Mouse (Mus musculus) liver, embryonic 13.5 days (tissue): ENCODE results near the gene Suox. TPM values are rescaled to one million over a fixed set of nuclear protein-coding genes. Genes with fewer than 3 reads are reported as not detected.
"Not testable (repeated sequence)": the region's sequence is repeated elsewhere in the genome, so short reads cannot be mapped to it uniquely, and the experiment has no call there.

Experiments
- ATAC-seq: fragments of 200-750 bp; cut with Nextera tagmentation; 2 replicates; pipeline ENCODE4 v1.8.0; 2017; ENCODE audit warnings: low read depth, mild to moderate bottlenecking, moderate number of reproducible peaks, moderate library complexity
- DNase-seq: peaks from one replicate; pipeline ENCODE4 v3.0.0; 2022
- H3K27ac ChIP-seq: fragments of 300-500 bp; sonication (generic); 2 replicates; pipeline ENCODE4 v1.5.1; 2015; ENCODE audit warnings: moderate library complexity, mild to moderate bottlenecking, inconsistent platforms
- H3K27me3 ChIP-seq: fragments of 300-500 bp; sonication (generic); 2 replicates; pipeline ENCODE4 v1.6.1; 2015; ENCODE audit warnings: mild to moderate bottlenecking, inconsistent platforms
- H3K36me3 ChIP-seq: fragments of 300-500 bp; sonication (generic); 2 replicates; pipeline ENCODE4 v1.6.1; 2015; ENCODE audit warnings: mild to moderate bottlenecking, inconsistent platforms
- H3K4me1 ChIP-seq: fragments of 300-500 bp; sonication (generic); replicated peaks from 2 replicates; pipeline ENCODE4 v1.6.1; 2015; ENCODE audit warnings: inconsistent platforms
- H3K4me2 ChIP-seq: fragments of 300-500 bp; sonication (generic); 2 replicates; pipeline ENCODE4 v1.6.1; 2015; ENCODE audit warnings: inconsistent platforms, mild to moderate bottlenecking, moderate library complexity
- H3K4me3 ChIP-seq: fragments of 300-500 bp; sonication (generic); replicated peaks from 2 replicates; pipeline ENCODE4 v1.5.1; 2015; ENCODE audit warnings: mild to moderate bottlenecking, inconsistent platforms
- H3K9ac ChIP-seq: fragments of 300-500 bp; sonication (generic); 2 replicates; pipeline ENCODE4 v1.6.1; 2015; ENCODE audit warnings: mild to moderate bottlenecking, inconsistent platforms
- H3K9me3 ChIP-seq: fragments of 300-500 bp; sonication (generic); replicated peaks from 2 replicates; pipeline ENCODE4 v1.6.1; 2016; ENCODE audit warnings: inconsistent platforms
- WGBS: fragments of 180-500 bp; shearing (Covaris S2); methylation state at CpG from one replicate; pipeline ENCODE4 v1.1.7; 2015; ENCODE audit not compliant: insufficient replicate concordance; 5-methylcytosine and 5-hydroxymethylcytosine counted together
- polyA plus RNA-seq: library from polyadenylated mRNA; unstranded; fragments of >200 nt; fragmentation: Nextera tagmentation; extraction: Ambion mirVana; gene quantifications from 2 replicates; pipeline ENCODE4 v1.2.1, GENCODE M21; 2015

Gene Suox
- polyA plus RNA-seq, 1 experiment from 2014 or later, result 10.7 TPM

DNA sequence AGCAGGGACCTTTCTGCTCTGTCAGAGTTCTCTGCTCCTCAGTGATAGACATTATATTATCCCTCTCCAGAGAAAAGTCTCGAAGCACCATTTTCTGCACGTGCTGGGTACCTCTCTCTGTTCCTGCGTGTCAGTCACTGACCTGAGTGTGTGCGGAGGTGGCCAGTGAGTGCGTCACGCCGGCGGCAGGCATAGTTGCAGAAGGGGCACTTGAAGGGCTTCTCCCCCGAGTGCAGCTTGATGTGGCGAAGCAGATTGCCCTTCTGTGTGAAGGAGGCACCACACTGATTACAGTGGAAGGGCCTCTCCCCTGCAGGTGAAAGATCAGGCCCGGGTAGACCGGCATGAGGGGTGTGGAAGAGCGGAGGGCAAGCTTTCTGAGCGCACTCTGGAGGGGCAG is 33.9 kb downstream of the Suox start:
- Histone ChIP-seq H3K4me3 (no peak overlapping the region), H3K36me3 (no peaks in the 10 kb centered on the region), H3K27ac (no peak overlapping the region), H3K4me1 (peaks cover 26% of the 10 kb centered on the region), H3K27me3 (peaks cover 76% of the 10 kb centered on the region), H3K9me3 (no peaks in the 10 kb centered on the region), H3K4me2 (no peak overlapping the region), H3K9ac (no peak overlapping the region)
- ATAC-seq (no peak), DNase-seq (no peak)
- WGBS, result 80% methylated on average over 14 of the region's 14 CpGs

DNA sequence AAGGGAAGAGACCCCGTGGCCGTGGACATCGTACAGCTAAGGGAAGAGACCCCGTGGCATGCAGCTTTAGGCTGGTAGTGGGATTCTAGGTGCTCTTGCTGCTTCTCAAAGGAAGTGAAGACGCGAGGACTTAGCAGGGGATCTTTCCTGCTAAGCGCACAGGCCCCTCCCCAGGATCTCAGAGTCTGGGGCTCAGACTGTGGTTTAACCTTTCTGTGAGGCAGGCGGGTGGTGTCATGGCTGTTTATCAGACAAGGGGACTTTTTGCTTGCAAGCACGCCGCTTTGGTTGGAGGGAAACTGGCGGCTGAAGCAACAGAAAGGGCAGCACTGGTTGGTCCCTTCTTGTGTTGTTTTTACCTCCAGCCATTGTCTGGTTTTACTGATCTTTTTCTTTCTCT is 36.9 kb downstream of the Suox start:
- ATAC-seq, result no peak

DNA sequence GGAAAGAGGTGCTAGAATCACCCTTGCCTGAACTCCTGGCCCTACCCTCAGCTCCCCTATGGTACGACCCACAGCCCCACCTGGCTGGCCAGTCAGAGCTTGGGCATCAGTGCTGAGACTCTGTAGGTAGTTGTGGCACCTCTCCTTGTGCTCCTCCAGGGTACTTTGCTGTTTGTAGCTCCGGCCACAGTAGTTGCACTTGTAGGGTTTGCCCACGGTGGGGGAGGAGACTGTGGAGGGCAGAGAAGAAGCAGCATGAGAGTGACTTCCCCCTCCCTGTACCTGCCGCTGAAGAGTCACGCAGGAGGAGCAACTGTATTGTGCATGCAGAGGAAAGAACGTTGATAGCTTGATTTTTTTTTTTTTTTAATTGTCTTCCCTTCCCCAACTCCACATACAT is 37.3 kb downstream of the Suox start:
- H3K27ac ChIP-seq, result no peak overlapping the region
- ATAC-seq, result no peak
- 29% methylated on average over 6 of the region's 6 CpGs for WGBS
- H3K4me2 ChIP-seq, result peak overlapping the region; percentile 19
- H3K36me3 ChIP-seq, result no peaks in the 10 kb centered on the region
- peaks cover 41% of the 10 kb centered on the region for H3K4me1 ChIP-seq
- no peak overlapping the region for H3K4me3 ChIP-seq
- peaks cover 65% of the 10 kb centered on the region for H3K27me3 ChIP-seq
- H3K9me3 ChIP-seq, result no peaks in the 10 kb centered on the region
- no peak for DNase-seq
- H3K9ac ChIP-seq, result 0 out of 2 replicates have a peak overlapping the region, but pooled peaks have one; percentile 26

More for the DNA sequence above, 36.9 kb downstream of the Suox start:
- Histone ChIP-seq H3K27ac (no peak overlapping the region), H3K4me2 (peak overlapping the region; percentile 19), H3K9ac (peak overlapping the region; percentile 26; the same call in 1 of the 2 replicates), H3K9me3 (no peaks in the 10 kb centered on the region), H3K36me3 (no peaks in the 10 kb centered on the region), H3K27me3 (peaks cover 65% of the 10 kb centered on the region), H3K4me1 (peaks cover 37% of the 10 kb centered on the region), H3K4me3 (no peak overlapping the region)
- 10% methylated on average over 11 of the region's 11 CpGs for WGBS
- DNase-seq, result no peak

DNA sequence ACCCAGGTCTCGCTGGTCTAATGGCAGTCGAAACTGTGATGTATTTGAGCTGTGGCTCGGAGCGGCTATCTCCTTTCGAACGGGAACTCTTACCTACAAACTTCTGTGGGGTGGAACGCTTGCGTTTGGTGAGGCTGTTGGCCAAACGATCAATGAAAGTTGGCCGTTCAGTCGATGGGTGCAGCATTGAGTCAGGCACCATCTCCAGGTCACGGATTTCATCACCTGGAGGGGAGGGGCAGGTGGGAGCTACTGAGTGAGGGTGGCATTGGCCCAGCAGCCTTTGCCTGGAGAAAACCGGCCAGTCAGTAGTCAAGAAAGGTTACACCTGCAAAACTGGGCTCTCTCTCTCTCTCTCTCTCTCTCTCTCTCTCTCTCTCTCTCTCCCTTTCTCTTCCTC is 38.2 kb downstream of the Suox start:
- DNase-seq, result no peak

DNA sequence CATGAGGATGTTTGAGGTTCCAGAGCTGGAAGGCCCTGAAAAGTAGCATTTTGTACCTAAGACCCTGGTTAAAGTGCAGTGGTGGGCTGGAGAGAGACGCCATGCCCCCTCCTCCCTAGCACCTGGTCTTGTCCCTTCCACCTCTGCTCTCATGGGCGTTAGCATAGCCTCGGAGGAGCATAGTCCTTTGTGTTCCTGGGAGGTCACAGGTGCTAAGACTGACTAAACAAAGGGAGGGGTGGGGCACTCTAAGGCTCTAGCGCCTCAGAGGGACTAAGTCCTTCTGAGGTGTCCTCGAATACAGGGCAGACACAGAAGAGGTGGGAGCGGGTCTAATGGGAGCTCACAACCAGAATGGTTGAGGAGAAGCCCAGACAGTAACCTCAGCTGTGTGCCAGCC is 42.3 kb downstream of the Suox start:
- DNase-seq (no peak), ATAC-seq (no peak)
- Histone ChIP-seq H3K27me3 (peaks cover 37% of the 10 kb centered on the region), H3K27ac (no peak overlapping the region), H3K36me3 (no peaks in the 10 kb centered on the region), H3K4me3 (no peak overlapping the region), H3K9ac (no peak overlapping the region), H3K4me2 (no peak overlapping the region), H3K9me3 (no peaks in the 10 kb centered on the region), H3K4me1 (peaks cover 73% of the 10 kb centered on the region)
- WGBS, result 27% methylated on average over 6 of the region's 6 CpGs

More for the DNA sequence above, 38.2 kb downstream of the Suox start:
- Histone ChIP-seq H3K4me2 (no peak overlapping the region), H3K27me3 (peaks cover 58% of the 10 kb centered on the region), H3K4me3 (no peak overlapping the region), H3K36me3 (no peaks in the 10 kb centered on the region), H3K9me3 (no peaks in the 10 kb centered on the region), H3K9ac (no peak overlapping the region), H3K27ac (no peak overlapping the region), H3K4me1 (peaks cover 47% of the 10 kb centered on the region)
- 76% methylated on average over 13 of the region's 13 CpGs for WGBS
- no peak for ATAC-seq

DNA sequence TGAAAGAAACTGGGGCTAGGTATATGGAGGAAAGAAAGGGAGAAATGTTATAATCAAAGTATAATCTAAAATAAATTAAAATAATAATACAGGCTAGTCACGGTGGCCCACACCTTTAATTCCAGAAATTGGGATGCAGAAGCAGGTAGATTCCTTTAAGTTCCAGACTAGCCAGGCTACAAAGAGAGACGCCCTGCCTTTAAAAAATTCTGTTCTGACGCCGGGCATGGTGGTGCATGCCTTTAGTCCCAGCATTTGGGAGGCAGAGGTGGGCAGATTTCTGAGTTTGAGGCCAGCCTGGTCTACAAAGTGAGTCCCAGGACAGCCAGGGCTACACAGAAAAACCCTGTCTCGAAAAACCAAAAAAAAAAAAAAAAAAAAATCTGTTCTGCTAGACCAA is 43.6 kb downstream of the Suox start:
- H3K4me2 ChIP-seq, ATAC-seq, H3K9me3 ChIP-seq, H3K36me3 ChIP-seq, DNase-seq, H3K27ac ChIP-seq, H3K4me3 ChIP-seq, H3K9ac ChIP-seq: not testable (repeated sequence)
- H3K4me1 ChIP-seq, result peaks cover 72% of the 10 kb centered on the region
- 68% methylated on average over 5 of the region's 5 CpGs for WGBS
- peaks cover 27% of the 10 kb centered on the region for H3K27me3 ChIP-seq

DNA sequence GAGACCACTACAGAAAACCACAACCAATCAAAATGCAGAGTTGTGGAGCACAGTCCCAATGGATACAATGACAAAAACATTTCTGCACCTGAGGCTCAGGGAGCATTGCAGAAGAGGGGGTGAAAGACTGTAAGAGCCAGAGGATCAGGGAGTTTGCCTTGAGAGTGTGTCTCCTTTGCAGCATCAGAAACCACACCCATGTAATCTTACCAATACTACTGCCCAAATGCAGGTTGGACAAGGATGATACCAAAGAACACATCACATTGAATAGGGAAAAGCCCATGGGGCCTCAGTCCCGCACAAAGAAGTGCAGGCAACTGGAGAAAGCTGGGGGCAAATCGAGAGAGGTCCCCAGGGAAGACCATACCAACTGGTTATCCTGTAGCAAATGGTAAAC is 44.1 kb downstream of the Suox start:
- Histone ChIP-seq H3K4me1 (peaks cover 78% of the 10 kb centered on the region), H3K9ac (no peak overlapping the region)
- ATAC-seq, result peak; percentile 70

DNA sequence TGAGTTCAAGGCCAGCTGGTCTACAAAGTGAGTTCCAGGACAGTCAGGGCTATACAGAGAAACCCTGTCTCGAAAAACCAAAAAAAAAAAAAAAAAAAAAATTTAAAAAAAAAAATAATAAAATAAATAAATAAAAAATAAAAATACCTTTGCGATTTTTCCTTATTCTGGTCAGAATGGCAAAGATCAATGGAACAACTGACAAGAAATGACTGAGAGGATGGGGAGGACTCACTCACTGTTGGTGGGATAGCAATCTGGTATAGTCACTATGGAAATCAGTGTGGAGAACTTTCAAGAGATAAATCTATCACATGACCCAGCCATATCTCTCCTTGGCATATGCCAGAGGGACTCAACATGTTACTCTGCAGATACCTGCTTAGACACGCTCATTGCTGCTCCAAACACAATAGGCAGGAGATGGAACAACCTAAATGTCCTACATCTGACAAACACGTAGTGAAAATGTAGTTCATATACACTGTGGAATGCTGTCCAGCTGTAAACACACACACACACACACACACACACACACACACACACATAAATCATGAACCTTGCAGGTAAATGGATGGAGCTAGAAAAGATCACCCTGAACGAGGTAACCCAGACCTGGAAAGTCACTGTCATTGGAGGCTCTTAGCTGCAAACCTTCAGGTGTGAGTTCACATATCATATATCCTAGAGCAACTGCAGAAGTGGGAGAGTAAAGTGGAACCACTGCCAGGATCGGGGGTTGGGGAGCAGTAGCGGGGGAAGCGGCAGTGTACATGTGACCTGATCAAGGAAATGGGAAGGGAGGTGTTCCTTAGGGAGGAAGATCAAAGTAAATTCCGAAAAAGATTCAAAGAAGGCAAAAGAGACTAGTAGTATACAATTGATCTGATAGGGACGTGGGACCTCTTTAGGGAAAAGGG is 46.2 kb downstream of the Suox start:
- Histone ChIP-seq H3K9ac (no peak overlapping the region), H3K4me2 (peak overlapping the region; percentile 59), H3K27me3 (peaks cover 10% of the 10 kb centered on the region), H3K4me3 (no peak overlapping the region), H3K4me1 (peaks cover 70% of the 10 kb centered on the region), H3K9me3 (no peaks in the 10 kb centered on the region), H3K27ac (peak overlapping the region; percentile 22; the same call in 1 of the 2 replicates), H3K36me3 (peaks cover 29% of the 10 kb centered on the region)
- peak; percentile 35 for ATAC-seq
- peak; percentile 50 for DNase-seq
- WGBS, result 55% methylated on average over 10 of the region's 10 CpGs

More for the DNA sequence above, 44.1 kb downstream of the Suox start:
- H3K27ac ChIP-seq, result peak overlapping the region; percentile 9
- H3K4me3 ChIP-seq, result no peak overlapping the region
- H3K36me3 ChIP-seq, result peaks cover 8% of the 10 kb centered on the region
- peak; percentile 56 for DNase-seq
- peaks cover 24% of the 10 kb centered on the region for H3K27me3 ChIP-seq
- WGBS, result 27% methylated on average over 2 of the region's 2 CpGs
- no peaks in the 10 kb centered on the region for H3K9me3 ChIP-seq
- H3K4me2 ChIP-seq, result peak overlapping the region; percentile 44

DNA sequence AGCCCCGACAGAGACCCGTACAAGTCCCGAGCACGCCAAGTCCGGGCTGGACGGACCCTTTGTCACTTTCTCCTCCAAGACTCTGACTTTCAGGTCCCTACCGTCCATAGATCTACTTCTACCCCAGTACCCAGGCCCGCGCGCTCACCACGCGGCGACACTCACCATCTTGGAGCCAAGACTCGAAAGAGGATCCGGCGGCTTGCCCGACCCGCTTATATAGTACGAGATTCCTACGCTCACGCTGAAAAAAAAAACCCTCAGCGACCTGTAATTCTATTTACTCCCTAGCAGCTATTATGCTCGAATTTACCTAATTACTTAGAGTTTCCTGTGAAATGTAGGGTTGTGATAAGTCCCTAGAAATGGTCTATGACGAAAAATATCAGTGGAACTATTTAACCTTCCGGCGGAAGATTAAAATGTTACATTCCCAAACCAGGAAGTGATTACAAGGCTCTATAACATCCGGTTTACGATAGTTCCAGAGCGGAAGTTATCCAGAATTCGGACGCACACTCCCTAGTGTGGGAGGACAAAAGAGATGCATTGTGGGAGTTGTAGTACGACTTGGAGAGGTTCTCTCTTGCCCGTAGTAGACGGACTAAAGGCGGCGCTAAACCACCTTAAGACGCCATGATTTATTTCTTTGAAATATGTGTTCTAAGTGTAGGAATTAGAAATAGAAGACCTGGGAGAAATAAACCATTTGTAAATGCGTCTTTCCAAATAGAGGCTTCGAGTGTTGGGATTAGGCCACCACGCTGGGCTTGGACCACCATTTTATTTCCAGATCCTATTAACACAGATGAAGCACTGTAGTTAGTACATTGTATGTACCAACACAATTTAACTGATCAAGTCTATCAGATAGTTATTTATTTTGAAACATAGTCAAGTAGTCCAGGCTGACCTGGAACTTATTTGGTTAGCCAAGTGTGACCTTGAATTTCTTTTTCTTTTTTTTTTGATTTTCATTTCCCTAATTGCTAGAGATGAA is 47.3 kb downstream of the Suox start, which contains the start of gene Rps26:
Rps26 (minus strand) TSS at position 437 of the 1,000 bp plus-strand sequence.
- Histone ChIP-seq H3K9me3 (no peaks in the 10 kb centered on the region), H3K4me1 (peaks cover 60% of the 10 kb centered on the region), H3K9ac (peak within 1 kb of the TSS; percentile 92), H3K36me3 (peaks cover 29% of the 10 kb centered on the region), H3K27me3 (peaks cover 2% of the 10 kb centered on the region), H3K4me2 (peak within 1 kb of the TSS; percentile 89), H3K4me3 (peak within 1 kb of the TSS; percentile 86), H3K27ac (peak within 1 kb of the TSS; percentile 82)
- WGBS, result 1% methylated on average over 40 of the region's 40 CpGs
- DNase-seq (peak; percentile 87), ATAC-seq (peak; percentile 89)

DNA sequence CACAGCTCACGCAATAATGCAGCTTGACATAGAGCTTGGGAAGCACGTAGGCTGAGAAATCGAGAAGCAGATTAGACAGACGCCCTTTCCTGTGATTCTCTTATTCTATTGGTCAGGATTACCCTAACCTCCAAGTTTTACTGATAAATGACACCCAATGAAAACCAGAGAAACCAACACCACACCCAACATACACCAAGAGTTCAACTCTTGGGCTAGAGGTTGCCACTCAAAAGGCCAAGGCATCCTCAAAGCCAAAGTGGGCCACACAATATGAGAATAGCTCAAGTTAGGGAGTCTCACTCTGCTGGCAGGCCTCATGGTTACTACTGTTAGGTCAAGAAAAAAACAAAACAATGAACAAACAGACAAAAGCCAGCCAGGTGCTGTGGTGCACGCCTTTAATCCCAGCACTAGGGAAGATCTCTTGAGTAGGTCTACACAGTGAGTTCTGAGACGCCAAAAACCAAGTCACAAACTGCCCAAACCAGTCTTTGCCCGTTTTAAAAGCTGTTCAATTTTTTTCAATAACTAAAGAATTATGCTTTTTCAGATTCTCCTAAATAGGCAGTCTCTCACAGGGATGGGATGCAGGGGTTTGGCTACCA is 48.5 kb downstream of the Suox start:
- peaks cover 29% of the 10 kb centered on the region for H3K36me3 ChIP-seq
- ATAC-seq, result peak; percentile 55
- 9% methylated on average over 7 of the region's 7 CpGs for WGBS
- H3K27me3 ChIP-seq, result no peaks in the 10 kb centered on the region
- H3K9ac ChIP-seq, result peak overlapping the region; percentile 92
- peak overlapping the region; percentile 89 for H3K4me2 ChIP-seq
- no peaks in the 10 kb centered on the region for H3K9me3 ChIP-seq
- peak; percentile 57 for DNase-seq
- peaks cover 51% of the 10 kb centered on the region for H3K4me1 ChIP-seq
- peak overlapping the region; percentile 82 for H3K27ac ChIP-seq
- peak overlapping the region; percentile 86 for H3K4me3 ChIP-seq
